Mouse (Mus musculus): ENCODE results near the gene Aig1. TPM values are rescaled to one million over a fixed set of nuclear protein-coding genes. Genes with fewer than 3 reads are reported as not detected.

Aig1 gene
- polyA plus RNA-seq, 1 experiment = 12.0 TPM

GRCm38 (mm10) chr10:13597491-13597890, 271.3 kb downstream of the Aig1 start:
- H3K9me3 ChIP-seq (replicated peaks; ENCODE audit: control insufficient read depth, insufficient read depth, low read length, poor library complexity, severe bottlenecking) = no peaks in the 10 kb centered on the region
- no peaks in the 10 kb centered on the region for H3K27me3 ChIP-seq (ENCODE audit: control insufficient read depth, insufficient read depth, low read length, poor library complexity, severe bottlenecking)
- TF ChIP-seq CTCF (IDR thresholded peaks at IDR 0.05; ENCODE audit: low read depth, low read length) (no peak), EP300 (IDR thresholded peaks at IDR 0.05; ENCODE audit: insufficient read depth, low read depth, low read length) (no peak), POLR2A (IDR thresholded peaks at IDR 0.05; ENCODE audit: insufficient read depth, low read length) (no peak)
- H3K36me3 ChIP-seq (ENCODE audit: control insufficient read depth, insufficient read depth, low read length, poor library complexity, severe bottlenecking) = no peaks in the 10 kb centered on the region
- H3K4me3 ChIP-seq (ENCODE audit: low read depth, low read length) = no peak overlapping the region
- no peak overlapping the region for H3K27ac ChIP-seq (ENCODE audit: insufficient read depth, low read length)
- H3K4me1 ChIP-seq (ENCODE audit: control insufficient read depth, insufficient read depth, low read length) = no peaks in the 10 kb centered on the region
- H3K9ac ChIP-seq (ENCODE audit: low read depth, poor library complexity, severe bottlenecking) = no peak overlapping the region

Other genes with a start within 250 kb of the Aig1 start
- gene Hivep2, start 97.1 kb upstream of the Aig1 start, polyA plus RNA-seq (2011; ENCODE audit: insufficient read depth, insufficient read length, low read depth, missing spikeins) = 3.4 and 4.3 TPM in 2 replicates